Mouse (Mus musculus) hindbrain, embryonic 16.5 days (tissue): ENCODE measurements around the gene Tbx21. TPM values are rescaled to one million over a fixed set of nuclear protein-coding genes. Genes with fewer than 3 reads are reported as not detected.

Experiments
- ATAC-seq: fragments of 200-750 bp; cut with Nextera tagmentation; 2 replicates; pipeline ENCODE4 v1.8.0; 2017; ENCODE audit warnings: moderate TSS enrichment, moderate library complexity
- H3K27ac ChIP-seq: fragments of 300-500 bp; sonication (generic); 2 replicates; pipeline ENCODE4 v1.5.1; 2014; ENCODE audit warnings: low read depth, mild to moderate bottlenecking, control low read depth, low read length, moderate library complexity
- H3K27me3 ChIP-seq: fragments of 300-500 bp; sonication (generic); replicated peaks from 2 replicates; pipeline ENCODE4 v1.6.1; 2014; ENCODE audit warnings: low read length; ENCODE audit not compliant: control insufficient read depth, insufficient read depth
- H3K36me3 ChIP-seq: fragments of 300-500 bp; sonication (generic); 2 replicates; pipeline ENCODE4 v1.6.1; 2014; ENCODE audit warnings: mild to moderate bottlenecking, low read length, moderate library complexity, mixed read lengths; ENCODE audit not compliant: control insufficient read depth, insufficient read depth
- H3K4me1 ChIP-seq: fragments of 300-500 bp; sonication (generic); 2 replicates; pipeline ENCODE4 v1.6.1; 2014; ENCODE audit warnings: low read depth, low read length; ENCODE audit not compliant: control insufficient read depth, insufficient read depth
- H3K4me2 ChIP-seq: fragments of 300-500 bp; sonication (generic); 2 replicates; pipeline ENCODE4 v1.6.1; 2014; ENCODE audit warnings: mild to moderate bottlenecking, low read length, control low read depth, moderate library complexity
- H3K4me3 ChIP-seq: fragments of 300-500 bp; sonication (generic); 2 replicates; pipeline ENCODE4 v1.5.1; 2014; ENCODE audit warnings: mild to moderate bottlenecking, low read length, control low read depth, moderate library complexity
- H3K9ac ChIP-seq: fragments of 300-500 bp; sonication (generic); 2 replicates; pipeline ENCODE4 v1.6.1; 2014; ENCODE audit warnings: low read depth, mild to moderate bottlenecking, control low read depth, low read length, moderate library complexity
- H3K9me3 ChIP-seq: fragments of 300-500 bp; sonication (generic); 2 replicates; pipeline ENCODE4 v1.6.1; 2014; ENCODE audit warnings: mild to moderate bottlenecking, low read length, moderate library complexity; ENCODE audit not compliant: control insufficient read depth
- WGBS: fragments of 180-500 bp; shearing (Covaris S2); extraction: QIAGEN DNeasy Blood & Tissue Kit; methylation state at CpG from one replicate; pipeline ENCODE4 v1.1.7; 2014; 5-methylcytosine and 5-hydroxymethylcytosine counted together
- polyA plus RNA-seq: library from polyadenylated mRNA; unstranded; fragments of >200 nt; fragmentation: Nextera tagmentation; extraction: Ambion mirVana; gene quantifications from 2 replicates; pipeline ENCODE4 v1.2.1, GENCODE M21; 2015

Gene Tbx21
- polyA plus RNA-seq, 1 experiment from 2014 or later = 0.15 TPM

DNA sequence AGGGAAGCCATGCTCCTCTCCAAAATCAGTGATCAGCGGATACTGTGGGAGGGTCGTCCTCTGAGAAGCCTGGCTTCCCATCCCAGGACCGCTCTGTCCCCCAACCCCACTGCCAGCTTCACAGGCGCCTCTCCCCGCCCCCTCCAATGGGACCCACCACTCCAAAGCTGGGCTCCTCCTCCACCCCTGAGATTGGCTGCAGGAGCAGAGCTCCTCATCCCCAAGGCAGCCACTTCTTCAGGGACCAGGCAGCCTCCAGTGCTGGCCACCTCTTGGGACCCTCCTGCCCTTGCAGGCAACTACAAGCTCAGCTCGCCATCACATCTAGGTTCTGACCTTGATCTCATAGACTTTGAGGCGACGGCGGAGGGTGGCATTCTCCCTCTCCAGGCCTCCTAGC, 33.9 kb upstream of the Tbx21 start:
- no peak overlapping the region for H3K27ac ChIP-seq
- peak overlapping the region; percentile 87 for H3K9ac ChIP-seq
- H3K36me3 ChIP-seq = peaks cover 8% of the 10 kb centered on the region; the same call in 1 of the 2 replicates
- H3K4me3 ChIP-seq = peak overlapping the region; percentile 1; the same call in 1 of the 2 replicates
- WGBS = 30% methylated on average over 9 of the region's 9 CpGs
- ATAC-seq = no peak
- H3K4me1 ChIP-seq = peaks cover 29% of the 10 kb centered on the region
- no peaks in the 10 kb centered on the region for H3K27me3 ChIP-seq
- peak overlapping the region; percentile 84 for H3K4me2 ChIP-seq
- H3K9me3 ChIP-seq = no peaks in the 10 kb centered on the region

DNA sequence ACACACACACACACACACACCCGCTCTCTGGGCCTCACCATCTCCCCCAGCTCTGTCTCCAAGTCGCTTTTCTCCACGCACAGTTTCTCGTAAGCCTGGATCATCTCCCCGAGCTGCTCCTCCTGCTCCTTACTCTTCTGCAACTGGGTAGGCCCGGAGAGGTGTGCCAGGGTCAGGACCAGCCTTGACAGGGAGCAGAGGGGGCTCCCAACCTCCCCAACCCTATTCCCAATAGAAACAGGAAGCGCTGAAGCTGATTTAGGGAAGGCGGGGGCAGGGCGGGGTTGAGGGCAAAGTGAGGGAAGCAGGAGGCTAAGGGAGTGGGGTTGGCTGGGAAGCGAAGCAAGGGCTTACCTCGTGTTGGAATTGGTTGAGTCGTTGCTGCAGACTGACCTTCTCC, 33.5 kb upstream of the Tbx21 start:
- peaks cover 8% of the 10 kb centered on the region; the same call in 1 of the 2 replicates for H3K36me3 ChIP-seq
- no peak for ATAC-seq
- H3K27ac ChIP-seq = no peak overlapping the region
- no peak overlapping the region for H3K4me3 ChIP-seq
- peak overlapping the region; percentile 84; the same call in 1 of the 2 replicates for H3K4me2 ChIP-seq
- WGBS = 36% methylated on average over 12 of the region's 12 CpGs
- no peaks in the 10 kb centered on the region for H3K27me3 ChIP-seq
- no peak overlapping the region; the same call in 1 of the 2 replicates for H3K9ac ChIP-seq
- H3K9me3 ChIP-seq = no peaks in the 10 kb centered on the region
- H3K4me1 ChIP-seq = peaks cover 29% of the 10 kb centered on the region

DNA sequence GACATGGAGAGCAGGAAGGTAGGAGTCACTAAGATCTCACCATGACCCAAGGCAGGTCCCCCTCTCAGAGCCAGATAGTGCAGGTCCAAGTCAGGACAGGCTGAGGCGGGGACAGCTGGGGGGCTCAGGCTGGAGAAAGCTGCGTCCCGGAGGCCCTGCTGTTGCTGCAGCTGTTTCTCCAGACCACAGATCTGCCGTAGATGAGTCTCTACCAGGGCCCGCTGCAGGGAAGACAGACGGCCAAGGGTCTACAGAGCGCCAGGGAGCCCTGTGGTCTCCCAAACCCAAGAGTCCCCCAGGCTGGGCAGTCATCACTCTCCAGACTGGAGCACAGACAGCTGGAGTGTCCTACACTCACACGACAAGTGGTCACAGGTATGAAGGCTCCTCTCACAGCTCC, 32.2 kb upstream of the Tbx21 start:
- 65% methylated on average over 8 of the region's 8 CpGs for WGBS
- Histone ChIP-seq H3K4me3 (no peak overlapping the region), H3K27me3 (no peaks in the 10 kb centered on the region), H3K4me1 (peaks cover 22% of the 10 kb centered on the region), H3K27ac (no peak overlapping the region), H3K9me3 (no peaks in the 10 kb centered on the region), H3K9ac (0 out of 2 replicates have a peak overlapping the region, but pooled peaks have one; percentile 10), H3K4me2 (no peak overlapping the region), H3K36me3 (peaks cover 10% of the 10 kb centered on the region; the same call in 1 of the 2 replicates)
- no peak for ATAC-seq

DNA sequence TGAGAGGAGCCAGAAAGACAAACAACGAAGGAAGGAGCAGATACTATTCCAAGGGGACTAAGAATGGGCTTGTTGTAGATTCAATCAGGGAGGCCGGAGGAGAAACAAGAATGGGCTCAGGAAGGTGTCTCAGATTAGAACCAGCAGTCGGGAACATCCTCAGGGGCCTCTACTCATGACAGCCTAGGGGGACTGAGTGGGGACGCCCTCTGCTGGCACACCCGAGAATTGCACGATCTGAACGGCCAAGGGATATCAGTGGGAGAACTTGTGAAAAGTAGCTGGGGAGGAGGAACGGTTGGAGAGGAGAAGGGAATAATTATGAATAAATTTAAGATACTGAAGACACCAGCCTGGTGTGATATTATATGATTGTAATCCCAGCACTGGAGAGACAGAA, 31.6 kb upstream of the Tbx21 start:
- no peak overlapping the region for H3K4me3 ChIP-seq
- WGBS = 8% methylated on average over 8 of the region's 8 CpGs
- H3K9me3 ChIP-seq = no peaks in the 10 kb centered on the region
- no peak overlapping the region for H3K27ac ChIP-seq
- peaks cover 16% of the 10 kb centered on the region for H3K4me1 ChIP-seq
- no peaks in the 10 kb centered on the region for H3K27me3 ChIP-seq
- H3K9ac ChIP-seq = no peak overlapping the region
- H3K36me3 ChIP-seq = peaks cover 11% of the 10 kb centered on the region; the same call in 1 of the 2 replicates
- H3K4me2 ChIP-seq = no peak overlapping the region
- no peak for ATAC-seq

DNA sequence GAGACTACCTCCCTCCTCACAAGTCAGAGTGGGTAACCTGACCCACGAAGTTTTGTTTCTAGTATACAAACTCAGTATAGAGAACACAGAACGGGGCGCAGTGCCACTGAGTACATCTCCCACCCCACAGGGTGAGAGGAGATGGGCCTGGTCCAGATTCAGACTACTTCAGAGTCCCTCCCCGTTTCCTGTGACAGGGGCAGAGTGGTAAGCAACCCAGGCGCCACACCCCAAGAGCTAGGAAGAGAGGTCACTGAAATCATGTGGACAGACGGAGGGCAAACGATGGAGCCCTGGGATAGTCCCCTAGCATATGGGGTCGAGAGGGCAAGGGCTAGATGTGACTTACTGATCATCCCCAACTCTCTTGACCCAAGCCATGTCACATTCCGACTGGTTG, 30.8 kb upstream of the Tbx21 start:
- H3K27ac ChIP-seq = no peak overlapping the region
- H3K27me3 ChIP-seq = no peaks in the 10 kb centered on the region
- WGBS = 82% methylated on average over 9 of the region's 9 CpGs
- H3K4me2 ChIP-seq = no peak overlapping the region
- ATAC-seq = no peak
- H3K36me3 ChIP-seq = peaks cover 11% of the 10 kb centered on the region; the same call in 1 of the 2 replicates
- peaks cover 14% of the 10 kb centered on the region for H3K4me1 ChIP-seq
- H3K4me3 ChIP-seq = no peak overlapping the region
- H3K9ac ChIP-seq = no peak overlapping the region
- H3K9me3 ChIP-seq = no peaks in the 10 kb centered on the region

DNA sequence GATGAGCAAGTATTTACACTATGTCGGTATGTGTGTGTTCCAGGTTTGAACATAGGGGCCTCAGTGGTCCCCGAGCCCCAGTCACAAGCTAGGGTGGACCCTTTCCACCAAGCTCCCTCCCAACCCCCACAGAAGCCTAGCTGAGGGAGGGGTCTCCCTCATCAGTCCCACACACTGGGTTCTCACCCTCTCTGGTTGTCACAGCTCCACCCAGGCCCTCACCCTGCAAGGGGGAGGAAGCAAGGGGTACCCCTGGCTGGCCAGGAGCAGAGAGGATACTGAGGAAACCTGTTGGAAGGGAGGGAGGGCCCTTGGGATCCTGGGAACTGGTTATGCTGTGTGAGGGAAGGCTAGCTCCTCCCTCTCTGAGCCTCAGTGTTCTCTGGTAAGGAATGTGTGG, 30.2 kb upstream of the Tbx21 start:
- H3K4me1 ChIP-seq = peaks cover 14% of the 10 kb centered on the region
- no peak for ATAC-seq
- H3K4me2 ChIP-seq = no peak overlapping the region
- H3K27ac ChIP-seq = no peak overlapping the region
- no peak overlapping the region for H3K4me3 ChIP-seq
- H3K27me3 ChIP-seq = 0 out of 2 replicates have a peak, but pooled peaks cover 2% of the 10 kb centered on the region
- 67% methylated on average over 2 of the region's 2 CpGs for WGBS
- H3K9ac ChIP-seq = no peak overlapping the region
- H3K9me3 ChIP-seq = no peaks in the 10 kb centered on the region
- peaks cover 11% of the 10 kb centered on the region; the same call in 1 of the 2 replicates for H3K36me3 ChIP-seq

DNA sequence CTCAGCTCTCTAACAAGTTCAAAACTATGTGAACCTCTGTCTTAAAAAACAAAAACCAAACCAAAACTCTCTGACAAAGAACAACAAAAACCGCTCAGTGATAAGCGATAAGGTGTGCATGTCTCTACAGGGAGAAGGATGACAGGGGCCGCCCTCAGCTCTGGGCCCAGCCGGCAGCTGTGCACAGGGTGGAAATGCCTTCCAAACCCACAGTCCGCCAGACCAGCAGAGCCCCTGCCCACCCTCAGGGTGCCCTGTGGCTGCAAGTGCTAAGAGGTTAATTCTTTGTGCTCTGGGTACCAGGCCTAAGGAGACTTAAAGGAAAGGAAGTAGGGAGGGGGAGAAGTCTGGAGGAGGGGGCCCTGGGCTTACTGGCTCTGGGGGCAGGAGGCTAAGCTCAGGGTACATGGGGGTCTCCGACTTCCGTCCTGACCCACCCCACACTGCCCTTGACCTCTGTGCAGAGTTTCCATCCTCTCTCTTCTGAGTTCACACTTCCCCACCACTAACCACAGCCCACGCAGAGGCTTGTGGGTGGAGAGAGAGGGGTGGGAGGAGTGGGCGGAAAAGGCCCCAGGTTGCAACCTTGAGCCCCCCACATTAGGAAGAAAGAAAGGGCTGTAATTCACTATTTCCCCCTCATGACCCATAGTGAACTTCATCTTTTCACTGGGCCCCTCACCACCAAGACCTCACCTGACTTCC, 28.2 kb upstream of the Tbx21 start:
- Histone ChIP-seq H3K27me3 (0 out of 2 replicates have a peak, but pooled peaks cover 2% of the 10 kb centered on the region), H3K9ac (no peak overlapping the region), H3K4me2 (no peak overlapping the region), H3K4me1 (peaks cover 13% of the 10 kb centered on the region), H3K36me3 (peaks cover 11% of the 10 kb centered on the region; the same call in 1 of the 2 replicates), H3K4me3 (no peak overlapping the region), H3K9me3 (no peaks in the 10 kb centered on the region), H3K27ac (no peak overlapping the region)
- WGBS = 80% methylated on average over 9 of the region's 9 CpGs
- no peak for ATAC-seq

DNA sequence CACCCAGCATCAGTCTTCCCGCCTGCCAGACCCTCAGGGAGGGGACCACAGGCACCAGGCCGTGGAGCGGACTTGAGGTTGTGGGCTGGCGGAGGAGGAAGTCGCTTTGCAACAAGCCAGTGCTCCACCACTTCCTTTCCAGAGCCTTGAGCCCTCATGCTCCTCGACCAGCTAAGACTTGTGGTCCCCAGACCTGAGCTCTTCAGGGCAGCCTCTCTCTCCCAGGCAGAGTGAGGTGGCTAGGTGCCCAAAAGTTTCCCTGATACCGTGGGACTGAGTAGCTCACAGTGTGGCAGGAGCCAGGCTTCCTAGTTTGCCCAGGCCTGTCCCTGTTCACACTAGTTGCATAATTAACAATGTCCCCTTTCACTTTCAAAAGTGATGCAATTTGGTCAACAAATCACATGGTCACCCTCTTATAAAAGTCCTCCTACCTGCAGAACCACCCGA, 27.1 kb upstream of the Tbx21 start:
- peaks cover 16% of the 10 kb centered on the region for H3K4me1 ChIP-seq
- no peak overlapping the region for H3K27ac ChIP-seq
- H3K4me3 ChIP-seq = no peak overlapping the region
- no peak overlapping the region for H3K9ac ChIP-seq
- no peak for ATAC-seq
- no peak overlapping the region for H3K4me2 ChIP-seq
- 78% methylated on average over 8 of the region's 8 CpGs for WGBS
- H3K9me3 ChIP-seq = no peaks in the 10 kb centered on the region
- peaks cover 9% of the 10 kb centered on the region; the same call in 1 of the 2 replicates for H3K36me3 ChIP-seq
- H3K27me3 ChIP-seq = 0 out of 2 replicates have a peak, but pooled peaks cover 2% of the 10 kb centered on the region

DNA sequence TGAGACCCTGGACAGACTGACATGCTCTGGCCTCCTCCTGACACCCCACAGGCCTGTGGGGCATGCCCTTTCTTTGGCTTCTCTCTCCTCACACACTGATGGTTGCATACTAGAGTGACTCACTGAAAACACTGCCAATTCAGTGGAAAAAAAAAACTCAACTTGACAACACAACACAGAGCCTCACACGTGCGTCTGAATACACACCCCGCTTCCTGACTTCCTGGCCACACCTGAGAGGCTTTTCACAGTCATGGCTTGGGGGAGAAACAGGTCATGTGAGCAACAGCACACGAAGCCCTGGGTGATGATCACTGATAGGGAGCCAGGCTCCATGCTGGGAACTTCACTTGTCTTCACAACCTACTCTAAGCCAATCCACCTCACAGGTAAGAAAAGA, 25.7 kb upstream of the Tbx21 start:
- Histone ChIP-seq H3K9me3 (no peaks in the 10 kb centered on the region), H3K4me1 (peaks cover 16% of the 10 kb centered on the region), H3K36me3 (peaks cover 4% of the 10 kb centered on the region; the same call in 1 of the 2 replicates), H3K4me3 (no peak overlapping the region), H3K4me2 (no peak overlapping the region), H3K9ac (no peak overlapping the region), H3K27me3 (0 out of 2 replicates have a peak, but pooled peaks cover 2% of the 10 kb centered on the region), H3K27ac (no peak overlapping the region)
- no peak for ATAC-seq
- WGBS = 76% methylated on average over 4 of the region's 4 CpGs
